Mouse (Mus musculus): ENCODE measurements around the gene Rnf166. TPM values are rescaled to one million over a fixed set of nuclear protein-coding genes. Genes with fewer than 3 reads are reported as not detected.

Rnf166 gene
- polyA plus RNA-seq, 1 experiment, result 296 TPM

- H3K27me3 ChIP-seq (ENCODE audit: control insufficient read depth, insufficient read depth, low read length), result no peaks in the 10 kb centered on the region
- peaks cover 44% of the 10 kb centered on the region for H3K4me1 ChIP-seq (replicated peaks; ENCODE audit: control insufficient read depth, insufficient read depth, low read length)
- peak overlapping the region; percentile 41 for H3K4me3 ChIP-seq (ENCODE audit: control insufficient read depth, insufficient read depth, low read length)
- DNase-seq, result peak; percentile 36
- TF ChIP-seq POLR2A (IDR thresholded peaks at IDR 0.05; ENCODE audit: control insufficient read depth, extremely low read depth, insufficient read depth, low read length, poor library complexity) (peak; percentile 12; the same call in 1 of the 2 replicates), CTCF (IDR thresholded peaks at IDR 0.05; ENCODE audit: borderline replicate concordance, control insufficient read depth, extremely low read depth, insufficient read depth, low read length, poor library complexity) (no peak)
- peak overlapping the region; percentile 80 for H3K27ac ChIP-seq (ENCODE audit: control insufficient read depth, insufficient read depth, low read length)
- no peaks in the 10 kb centered on the region for H3K36me3 ChIP-seq (ENCODE audit: control insufficient read depth, insufficient read depth, low read length)
- WGBS, result 81% methylated on average over 13 of the region's 13 CpGs
Observed at GRCm38 (mm10) chr8:122437708-122438331, 38.0 kb downstream of the Rnf166 start.

DNA sequence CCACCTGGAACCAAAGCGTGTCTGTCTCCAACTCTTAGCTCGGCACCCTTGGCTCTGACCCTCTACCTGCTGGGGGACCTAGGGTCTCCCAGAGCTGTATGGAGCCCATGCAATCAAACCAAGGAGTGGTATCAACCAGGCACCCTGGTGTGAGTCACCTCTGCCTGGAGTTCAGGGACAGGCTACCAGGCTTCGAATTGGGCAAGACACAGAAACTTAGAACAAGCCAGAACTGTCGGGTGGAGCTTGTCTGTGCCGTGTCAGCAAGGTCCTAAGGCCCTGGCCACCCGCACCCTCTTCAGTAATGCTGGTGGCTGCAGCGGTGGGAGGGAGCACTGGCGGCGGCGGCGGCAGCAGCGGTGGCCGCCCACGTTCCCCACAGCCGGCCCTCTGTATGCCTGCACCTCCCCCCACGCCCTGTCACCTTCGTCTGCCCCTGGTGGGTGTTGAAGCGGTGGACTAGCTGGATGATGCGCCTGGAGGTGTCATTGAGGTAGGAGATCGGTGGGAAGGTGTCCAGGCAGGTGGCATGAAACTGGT lies 39.2 kb downstream of the Rnf166 start:
- Histone ChIP-seq H3K27me3 (ENCODE audit: control insufficient read depth, insufficient read depth, low read length) (no peaks in the 10 kb centered on the region), H3K4me1 (replicated peaks; ENCODE audit: control insufficient read depth, insufficient read depth, low read length) (peaks cover 44% of the 10 kb centered on the region), H3K4me3 (ENCODE audit: control insufficient read depth, insufficient read depth, low read length) (no peak overlapping the region), H3K36me3 (ENCODE audit: control insufficient read depth, insufficient read depth, low read length) (no peaks in the 10 kb centered on the region), H3K27ac (ENCODE audit: control insufficient read depth, insufficient read depth, low read length) (no peak overlapping the region)
- 67% methylated on average over 20 of the region's 20 CpGs for WGBS
- TF ChIP-seq POLR2A (IDR thresholded peaks at IDR 0.05; ENCODE audit: control insufficient read depth, extremely low read depth, insufficient read depth, low read length, poor library complexity) (no peak), CTCF (IDR thresholded peaks at IDR 0.05; ENCODE audit: borderline replicate concordance, control insufficient read depth, extremely low read depth, insufficient read depth, low read length, poor library complexity) (no peak)
- no peak for DNase-seq

- 26% methylated on average over 9 of the region's 9 CpGs for WGBS
- peaks cover 49% of the 10 kb centered on the region for H3K4me1 ChIP-seq (replicated peaks; ENCODE audit: control insufficient read depth, insufficient read depth, low read length)
- no peak for TF ChIP-seq CTCF (IDR thresholded peaks at IDR 0.05; ENCODE audit: borderline replicate concordance, control insufficient read depth, extremely low read depth, insufficient read depth, low read length, poor library complexity)
- TF ChIP-seq POLR2A (IDR thresholded peaks at IDR 0.05; ENCODE audit: control insufficient read depth, extremely low read depth, insufficient read depth, low read length, poor library complexity), result no peak
Observed at GRCm38 (mm10) chr8:122436146-122436545, 39.7 kb downstream of the Rnf166 start.

DNA sequence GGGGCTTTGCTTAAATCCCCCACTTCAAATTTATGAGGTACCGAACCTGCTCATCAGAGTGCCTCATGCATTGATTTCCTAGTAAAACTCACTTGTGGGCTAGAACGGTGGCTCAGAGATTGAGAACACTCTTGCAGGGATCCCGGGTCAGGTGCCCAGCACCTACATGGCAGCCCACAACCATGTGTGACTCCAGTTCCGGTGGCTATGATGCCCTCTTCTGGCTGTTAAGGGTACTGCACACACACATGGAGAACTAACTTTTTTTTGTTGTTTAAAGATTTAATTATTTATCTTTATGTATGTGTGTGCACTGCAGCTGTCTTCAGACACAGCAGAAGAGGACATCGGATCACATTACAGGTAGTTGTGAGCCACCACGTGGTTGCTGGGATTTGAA lies 40.5 kb downstream of the Rnf166 start:
- Histone ChIP-seq H3K4me3 (ENCODE audit: control insufficient read depth, insufficient read depth, low read length) (no peak overlapping the region), H3K27me3 (ENCODE audit: control insufficient read depth, insufficient read depth, low read length) (no peaks in the 10 kb centered on the region), H3K27ac (ENCODE audit: control insufficient read depth, insufficient read depth, low read length) (no peak overlapping the region), H3K36me3 (ENCODE audit: control insufficient read depth, insufficient read depth, low read length) (no peaks in the 10 kb centered on the region), H3K4me1 (replicated peaks; ENCODE audit: control insufficient read depth, insufficient read depth, low read length) (peaks cover 56% of the 10 kb centered on the region)
- WGBS, result 96% methylated on average over 6 of the region's 6 CpGs
- no peak for DNase-seq
- TF ChIP-seq POLR2A (IDR thresholded peaks at IDR 0.05; ENCODE audit: control insufficient read depth, extremely low read depth, insufficient read depth, low read length, poor library complexity) (no peak), CTCF (IDR thresholded peaks at IDR 0.05; ENCODE audit: borderline replicate concordance, control insufficient read depth, extremely low read depth, insufficient read depth, low read length, poor library complexity) (peak; percentile 69; the same call in 1 of the 2 replicates)

More at GRCm38 (mm10) chr8:122436146-122436545, 39.7 kb downstream of the Rnf166 start:
- H3K4me3 ChIP-seq (ENCODE audit: control insufficient read depth, insufficient read depth, low read length), result no peak overlapping the region
- no peaks in the 10 kb centered on the region for H3K36me3 ChIP-seq (ENCODE audit: control insufficient read depth, insufficient read depth, low read length)
- DNase-seq, result no peak
- no peak overlapping the region for H3K27ac ChIP-seq (ENCODE audit: control insufficient read depth, insufficient read depth, low read length)
- no peaks in the 10 kb centered on the region for H3K27me3 ChIP-seq (ENCODE audit: control insufficient read depth, insufficient read depth, low read length)

GRCm38 (mm10) chr8:122433269-122433905 lies 42.5 kb downstream of the Rnf166 start:
- no peak for DNase-seq
- Histone ChIP-seq H3K27me3 (ENCODE audit: control insufficient read depth, insufficient read depth, low read length) (no peaks in the 10 kb centered on the region), H3K27ac (ENCODE audit: control insufficient read depth, insufficient read depth, low read length) (peak overlapping the region; percentile 82), H3K4me3 (ENCODE audit: control insufficient read depth, insufficient read depth, low read length) (peak overlapping the region; percentile 98), H3K36me3 (ENCODE audit: control insufficient read depth, insufficient read depth, low read length) (no peaks in the 10 kb centered on the region), H3K4me1 (replicated peaks; ENCODE audit: control insufficient read depth, insufficient read depth, low read length) (peaks cover 62% of the 10 kb centered on the region)
- 45% methylated on average over 11 of the region's 11 CpGs for WGBS
- no peak for TF ChIP-seq POLR2A (IDR thresholded peaks at IDR 0.05; ENCODE audit: control insufficient read depth, extremely low read depth, insufficient read depth, low read length, poor library complexity)
- TF ChIP-seq CTCF (IDR thresholded peaks at IDR 0.05; ENCODE audit: borderline replicate concordance, control insufficient read depth, extremely low read depth, insufficient read depth, low read length, poor library complexity), result peak; percentile 28; the same call in 1 of the 2 replicates

GRCm38 (mm10) chr8:122432443-122433268 lies 43.2 kb downstream of the Rnf166 start, which contains the start of gene Cyba:
TSS of gene Cyba (minus strand) at chr8:122432930.
- Histone ChIP-seq H3K27ac (ENCODE audit: control insufficient read depth, insufficient read depth, low read length) (peak within 1 kb of the TSS; percentile 82), H3K36me3 (ENCODE audit: control insufficient read depth, insufficient read depth, low read length) (no peaks in the 10 kb centered on the region), H3K27me3 (ENCODE audit: control insufficient read depth, insufficient read depth, low read length) (no peaks in the 10 kb centered on the region), H3K4me3 (ENCODE audit: control insufficient read depth, insufficient read depth, low read length) (peak within 1 kb of the TSS; percentile 98), H3K4me1 (replicated peaks; ENCODE audit: control insufficient read depth, insufficient read depth, low read length) (peaks cover 61% of the 10 kb centered on the region)
- peak; percentile 88 for DNase-seq
- under 1% methylated on average over 45 of the region's 45 CpGs for WGBS
- TF ChIP-seq CTCF (IDR thresholded peaks at IDR 0.05; ENCODE audit: borderline replicate concordance, control insufficient read depth, extremely low read depth, insufficient read depth, low read length, poor library complexity) (no peak), POLR2A (IDR thresholded peaks at IDR 0.05; ENCODE audit: control insufficient read depth, extremely low read depth, insufficient read depth, low read length, poor library complexity) (peak; percentile 43; the same call in 1 of the 2 replicates)

Measured in thymus, adult 2 months (tissue).